Mouse (Mus musculus) MEL (cell line): ENCODE measurements around the gene Fgf6. TPM values are rescaled to one million over a fixed set of nuclear protein-coding genes. Genes with fewer than 3 reads are reported as not detected.

Experiments
- DNase-seq: peaks from one replicate; pipeline ENCODE4 v3.0.0; 2011; ENCODE audit warnings: low read depth, low spot score
- H3K27ac ChIP-seq: 2 replicates; pipeline ENCODE4 v1.5.1; 2012; ENCODE audit warnings: low read depth, mild to moderate bottlenecking, control low read depth, low read length, moderate library complexity; ENCODE audit not compliant: control insufficient read depth
- H3K27me3 ChIP-seq, 2 experiments: fragments of 150-350 bp in 1 of 2; sonication (generic) in 1 of 2; 2 replicates each; pipeline ENCODE4 v1.6.1; 2012; ENCODE audit warnings: low read length in 2 of 2, mild to moderate bottlenecking in 2 of 2, improper control_type of control experiment in 1 of 2, moderate library complexity in 1 of 2; ENCODE audit not compliant: insufficient read depth in 2 of 2, control insufficient read depth in 1 of 2
- H3K36me3 ChIP-seq, 2 experiments: 2 replicates each; pipeline ENCODE4 v1.6.1; 2012 to 2014; ENCODE audit warnings: low read length in 2 of 2, improper control_type of control experiment in 1 of 2, inconsistent platforms in 1 of 2, mild to moderate bottlenecking in 1 of 2; ENCODE audit not compliant: insufficient read depth in 2 of 2, control insufficient read depth in 1 of 2
- H3K4me1 ChIP-seq, 2 experiments: fragments of 150-350 bp in 1 of 2; sonication (generic) in 1 of 2; 2 replicates each; pipeline ENCODE4 v1.6.1; 2012; ENCODE audit warnings: low read length in 2 of 2, improper control_type of control experiment in 1 of 2, mild to moderate bottlenecking in 1 of 2; ENCODE audit not compliant: insufficient read depth in 2 of 2, control insufficient read depth in 1 of 2
- H3K4me3 ChIP-seq, 2 experiments: fragments of 150-350 bp in 1 of 2; sonication (generic) in 1 of 2; 2 replicates each; pipeline ENCODE4 v1.5.1; 2012; ENCODE audit warnings: low read depth in 2 of 2, low read length in 2 of 2, mild to moderate bottlenecking in 2 of 2, moderate library complexity in 2 of 2, control low read depth in 1 of 2, improper control_type of control experiment in 1 of 2; ENCODE audit not compliant: control insufficient read depth in 1 of 2, insufficient read depth in 1 of 2
- H3K79me2 ChIP-seq: 2 replicates; pipeline ENCODE4 v1.6.1; 2012; ENCODE audit warnings: mild to moderate bottlenecking, low read length, moderate library complexity; ENCODE audit not compliant: control insufficient read depth, poor library complexity, insufficient read depth
- H3K9ac ChIP-seq: 2 replicates; pipeline ENCODE4 v1.6.1; 2012; ENCODE audit warnings: low read depth, mild to moderate bottlenecking, control low read depth, low read length, moderate library complexity; ENCODE audit not compliant: control insufficient read depth, poor library complexity, severe bottlenecking
- H3K9me3 ChIP-seq: fragments of 150-350 bp; sonication (generic); replicated peaks from 2 replicates; pipeline ENCODE4 v1.6.1; 2012; ENCODE audit warnings: mild to moderate bottlenecking, low read length, improper control_type of control experiment, moderate library complexity; ENCODE audit not compliant: insufficient read depth
- E2F4 ChIP-seq: IDR thresholded peaks from 2 replicates; pipeline ENCODE4 v1.6.1; 2011; ENCODE audit warnings: low read depth, low read length, improper control_type of control experiment, borderline replicate concordance
- GABPA ChIP-seq: IDR thresholded peaks from 2 replicates; pipeline ENCODE4 v1.6.1; 2012; ENCODE audit warnings: low read depth, mild to moderate bottlenecking, inconsistent platforms, low read length, improper control_type of control experiment, moderate library complexity
- HCFC1 ChIP-seq: IDR thresholded peaks from 2 replicates; pipeline ENCODE4 v1.6.1; 2012; ENCODE audit warnings: low read depth, mild to moderate bottlenecking, inconsistent platforms, low read length, improper control_type of control experiment, moderate library complexity
- MAFK ChIP-seq: IDR thresholded peaks from 2 replicates; pipeline ENCODE4 v1.6.1; 2011; ENCODE audit warnings: low read depth, mild to moderate bottlenecking, low read length, improper control_type of control experiment, borderline replicate concordance
- MAX ChIP-seq: IDR thresholded peaks from 2 replicates; pipeline ENCODE4 v1.6.1; 2011; ENCODE audit warnings: low read length, improper control_type of control experiment
- MAZ ChIP-seq: IDR thresholded peaks from 2 replicates; pipeline ENCODE4 v1.6.1; 2012; ENCODE audit warnings: low read depth, mild to moderate bottlenecking, inconsistent platforms, low read length, improper control_type of control experiment
- MEF2A ChIP-seq: IDR thresholded peaks from 2 replicates; pipeline ENCODE4 v1.6.1; 2014; ENCODE audit warnings: low read depth, mild to moderate bottlenecking, inconsistent platforms, low read length, improper control_type of control experiment; ENCODE audit not compliant: poor library complexity, insufficient replicate concordance, severe bottlenecking; ENCODE audit errors: extremely low read depth
- MXI1 ChIP-seq: IDR thresholded peaks from 2 replicates; pipeline ENCODE4 v1.6.1; 2011; ENCODE audit warnings: mild to moderate bottlenecking, low read depth, low read length, improper control_type of control experiment
- NELFE ChIP-seq: IDR thresholded peaks from 2 replicates; pipeline ENCODE4 v1.6.1; 2011; ENCODE audit warnings: low read depth, low read length, improper control_type of control experiment
- NRF1 ChIP-seq: IDR thresholded peaks from 2 replicates; pipeline ENCODE4 v1.6.1; 2014; ENCODE audit warnings: low read depth, mild to moderate bottlenecking, inconsistent platforms, low read length, improper control_type of control experiment, moderate library complexity; ENCODE audit not compliant: poor library complexity, insufficient read depth, severe bottlenecking
- POLR2A ChIP-seq, 2 experiments: IDR thresholded peaks; 2 replicates each; pipeline ENCODE4 v1.6.1; 2011 to 2012; ENCODE audit warnings: low read length in 2 of 2, mild to moderate bottlenecking in 2 of 2, control low read depth in 1 of 2, improper control_type of control experiment in 1 of 2, low read depth in 1 of 2, moderate library complexity in 1 of 2; ENCODE audit not compliant: control insufficient read depth in 1 of 2, insufficient read depth in 1 of 2, poor library complexity in 1 of 2
- POLR2AphosphoS5 ChIP-seq: IDR thresholded peaks from 2 replicates; pipeline ENCODE4 v1.6.1; 2012; ENCODE audit warnings: low read depth, borderline replicate concordance, mild to moderate bottlenecking, inconsistent platforms, low read length, moderate library complexity, mixed read lengths
- RCOR1 ChIP-seq: IDR thresholded peaks from 2 replicates; pipeline ENCODE4 v1.6.1; 2012; ENCODE audit warnings: low read depth, mild to moderate bottlenecking, inconsistent platforms, low read length, improper control_type of control experiment
- SIN3A ChIP-seq: IDR thresholded peaks from 2 replicates; pipeline ENCODE4 v1.6.1; 2012; ENCODE audit warnings: low read length, improper control_type of control experiment, inconsistent platforms
- TCF12 ChIP-seq: IDR thresholded peaks from 2 replicates; pipeline ENCODE4 v1.6.1; 2014; ENCODE audit warnings: low read depth, mild to moderate bottlenecking, inconsistent platforms, low read length, improper control_type of control experiment, moderate library complexity
- UBTF ChIP-seq: IDR thresholded peaks from 2 replicates; pipeline ENCODE4 v1.6.1; 2012; ENCODE audit warnings: low read depth, mild to moderate bottlenecking, inconsistent platforms, low read length, improper control_type of control experiment, moderate library complexity, borderline replicate concordance; ENCODE audit not compliant: insufficient read depth
- USF1 ChIP-seq: IDR thresholded peaks from 2 replicates; pipeline ENCODE4 v1.6.1; 2014; ENCODE audit warnings: low read depth, mild to moderate bottlenecking, inconsistent platforms, low read length, improper control_type of control experiment, moderate library complexity
- USF2 ChIP-seq, 2 experiments: IDR thresholded peaks; 2 replicates each; pipeline ENCODE4 v1.6.1; 2011 to 2012; ENCODE audit warnings: improper control_type of control experiment in 2 of 2, low read length in 2 of 2, borderline replicate concordance in 1 of 2, inconsistent platforms in 1 of 2, low read depth in 1 of 2, mild to moderate bottlenecking in 1 of 2; ENCODE audit not compliant: insufficient read depth in 1 of 2
- ZC3H11A ChIP-seq: IDR thresholded peaks from 2 replicates; pipeline ENCODE4 v1.6.1; 2012; ENCODE audit warnings: low read depth, mild to moderate bottlenecking, inconsistent platforms, low read length, improper control_type of control experiment
- polyA plus RNA-seq, 2 experiments: library from polyadenylated mRNA; stranded (reverse) in 1 of 2; unstranded in 1 of 2; fragments of >175 nt in 1 of 2; fragments of >200 nt in 1 of 2; gene quantifications; 2 replicates each; pipeline versions ENCODE4 v1.2.1 to v1.2.4; 2012; ENCODE audit warnings: low replicate concordance in 2 of 2, low read depth in 1 of 2; ENCODE audit not compliant: insufficient read length in 2 of 2, insufficient read depth in 1 of 2, missing spikeins in 1 of 2
- total RNA-seq: library from RNA; depleted of rRNA; stranded (reverse); fragments of 300-350 nt; gene quantifications from 2 replicates; pipeline ENCODE4 v1.2.3, GENCODE M21; 2012; rRNA removed

Fgf6 gene
- total RNA-seq = not detected in 2 replicates
- polyA plus RNA-seq = not detected

- DNase-seq = no peak
- Histone ChIP-seq H3K79me2 (no peaks in the 10 kb centered on the region), H3K4me3 (no peak within 1 kb of the TSS), H3K36me3 (no peaks in the 10 kb centered on the region), H3K4me1 (no peaks in the 10 kb centered on the region), H3K9ac (no peak within 1 kb of the TSS), H3K27ac (no peak within 1 kb of the TSS), H3K27me3 (no peaks in the 10 kb centered on the region), H3K9me3 (no peaks in the 10 kb centered on the region)
- TF ChIP-seq MXI1 (no peak), TCF12 (no peak), ZC3H11A (no peak), POLR2AphosphoS5 (no peak), MAZ (no peak), RCOR1 (no peak), MAFK (no peak), UBTF (no peak), USF1 (no peak), POLR2A (IDR thresholded peaks at IDR 0.05; ENCODE audit: control insufficient read depth in 1 of 2, insufficient read depth in 1 of 2, low read depth in 1 of 2, low read length in 2 of 2, poor library complexity in 1 of 2) (no peak), USF2 (IDR thresholded peaks at IDR 0.05; ENCODE audit: borderline replicate concordance in 1 of 2, insufficient read depth in 1 of 2, low read depth in 1 of 2, low read length in 2 of 2) (no peak), SIN3A (no peak), NRF1 (no peak), E2F4 (no peak), NELFE (no peak), MEF2A (no peak), HCFC1 (no peak), GABPA (no peak), MAX (no peak)
Measured at GRCm38 (mm10) chr6:127014906-127015770, at the start of gene Fgf6. Gene Fgf6 (plus strand): TSS chr6:127015586.
